In the genomic region with DNA sequence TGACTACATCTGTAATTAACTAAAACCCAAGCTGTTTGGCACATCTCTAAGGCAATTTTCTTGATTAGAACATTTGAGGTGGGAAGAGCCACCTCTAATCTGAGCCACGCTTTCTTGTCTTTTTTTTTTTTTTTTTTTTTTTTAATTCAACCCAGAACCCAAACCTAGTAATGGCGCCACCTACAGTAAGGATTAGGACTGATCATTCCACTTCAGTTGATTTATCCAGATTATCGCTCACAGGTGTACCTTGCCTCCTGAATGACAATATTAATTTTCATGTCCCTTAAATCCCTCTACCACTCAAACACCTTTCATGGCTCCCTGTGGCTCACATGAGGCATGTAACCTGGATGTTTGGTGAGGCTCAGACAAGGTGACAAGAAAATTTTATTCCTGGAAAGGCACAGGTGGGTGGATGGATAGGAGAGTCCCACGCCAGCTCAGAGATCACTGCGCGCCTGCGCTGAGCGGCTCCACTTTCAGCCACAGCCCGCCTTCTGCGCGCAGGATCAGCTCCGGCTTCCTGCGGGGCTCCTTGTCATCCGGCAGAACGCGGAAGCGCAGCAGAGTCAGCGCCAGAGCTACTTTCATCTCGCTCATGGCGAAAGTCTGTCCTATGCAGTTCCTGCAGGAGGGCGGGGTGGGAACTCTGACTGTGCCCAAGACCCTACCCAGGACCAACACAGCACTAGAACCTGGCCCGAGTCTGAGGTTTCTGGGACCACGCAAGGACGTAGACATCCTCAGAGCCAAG, we compare ENCODE assay signal across 9 mouse cellular contexts. TPM values are rescaled to one million over a fixed set of nuclear protein-coding genes. Genes with fewer than 3 reads are reported as not detected.
A peak's percentile ranks its signal among the peaks of the same experiment; 100 is the strongest.
DNase-seq lines count a peak whose midpoint lies in the region; ATAC-seq and TF ChIP-seq lines count a peak whose summit lies in the region.
"Had no signal": no experiment of that assay in that cellular context is flagged by ENCODE, and none has a peak within 500 bp of the region (broad histone marks: within the 10 kb centered on the region; RNA-seq: fewer than 3 reads in every experiment).

No protein-coding gene starts in this region.

- peak overlapping the region; percentile 70 for H3K4me2 ChIP-seq in intestine, postnatal 0 days (replicated peaks; ENCODE audit: low read depth)

- H3K4me3 ChIP-seq in intestine, postnatal 0 days (ENCODE audit: low read depth, low read length) = peak overlapping the region; percentile 46

- H3K9ac ChIP-seq in intestine, postnatal 0 days (ENCODE audit: low read depth, low read length) = peak overlapping the region; percentile 50

- H3K36me3 ChIP-seq in intestine, postnatal 0 days (ENCODE audit: control insufficient read depth, insufficient read depth) = no peaks in the 10 kb centered on the region

- H3K27me3 ChIP-seq in intestine, postnatal 0 days (replicated peaks; ENCODE audit: control insufficient read depth, insufficient read depth, low read length) = no peaks in the 10 kb centered on the region

- WGBS in intestine, postnatal 0 days = 13% methylated on average over 24 of the region's 24 CpGs

- no peaks in the 10 kb centered on the region for H3K9me3 ChIP-seq in intestine, postnatal 0 days (ENCODE audit: control insufficient read depth)

- intact Hi-C loops in left cerebral cortex, postnatal 36 days (cut with DNase I) = no loop called here

- peak; percentile 67 for ATAC-seq in intestine, postnatal 0 days
- peak; percentile 80 for ATAC-seq in megakaryocyte-erythroid progenitor cell, adult 5-6 weeks (replicated peaks; ENCODE audit: low FRiP score, low TSS enrichment, poor library complexity, severe bottlenecking)
- ATAC-seq in monocyte, adult 5-6 weeks (replicated peaks; ENCODE audit: insufficient number of reproducible peaks, low FRiP score, low TSS enrichment, poor library complexity, severe bottlenecking) = no peak

- peak; percentile 49 for TF ChIP-seq CTCF in intestine, postnatal 0 days (IDR thresholded peaks at IDR 0.05; ENCODE audit: low read depth)

- no peak overlapping the region for H3K27ac ChIP-seq in intestine, postnatal 0 days (ENCODE audit: low read depth, low read length)

- no peaks in the 10 kb centered on the region for H3K4me1 ChIP-seq in intestine, postnatal 0 days (replicated peaks; ENCODE audit: control insufficient read depth, insufficient read depth, low read length)

- peak; percentile 66 for DNase-seq in WW6 (ENCODE audit: low read depth, low spot score)
- DNase-seq in cerebellum, postnatal 36 days = peak; percentile 64 to 76
- peak; percentile 94 for DNase-seq in heart, adult 11 months
- peak; percentile 76 to 80 for DNase-seq in left cerebral cortex, postnatal 36 days (ENCODE audit: low spot score in 2 of 2)
- DNase-seq in skeletal muscle tissue, adult 2 months (ENCODE audit: low read depth, low spot score) = peak; percentile 8

RNA-seq across cellular contexts. Expression of a gene that starts 21.1 kb away (rescaled TPM):
- polyA plus RNA-seq in intestine, postnatal 0 days (2015; fragmentation: Nextera tagmentation; extraction: Ambion mirVana) = 2.7 and 4.2 TPM in 2 replicates
- total RNA-seq in left cerebral cortex, postnatal 36 days (2021) = not detected
- total RNA-seq in megakaryocyte-erythroid progenitor cell, adult 5-6 weeks (2014; fragmentation: Nextera tagmentation) = 5.0 TPM in 1 of 2 replicates, not detected in the other
- not detected in 2 replicates for total RNA-seq in megakaryocyte-erythroid progenitor cell, adult 5-6 weeks (2017)
- 153 to 273 TPM (median 260 TPM) in 3 replicates for total RNA-seq in monocyte, adult 5-6 weeks (2017)

RNA-seq across cellular contexts. Expression of a gene that starts 37.5 kb away (rescaled TPM):
- 18.8 and 19.2 TPM in 2 replicates for polyA plus RNA-seq in intestine, postnatal 0 days (2015; fragmentation: Nextera tagmentation; extraction: Ambion mirVana)
- 10 to 100 TPM; 13.5 to 18.7 TPM for total RNA-seq in left cerebral cortex, postnatal 36 days (2021)
- total RNA-seq in megakaryocyte-erythroid progenitor cell, adult 5-6 weeks (2014; fragmentation: Nextera tagmentation) = 36.1 and 51.7 TPM in 2 replicates
- total RNA-seq in megakaryocyte-erythroid progenitor cell, adult 5-6 weeks (2017) = 31.0 and 33.9 TPM in 2 replicates
- 14.6 to 36.2 TPM (median 26.4 TPM) in 3 replicates for total RNA-seq in monocyte, adult 5-6 weeks (2017)

RNA-seq across cellular contexts. Expression of a gene that starts 52.7 kb away (rescaled TPM):
- not detected in 2 replicates for polyA plus RNA-seq in intestine, postnatal 0 days (2015; fragmentation: Nextera tagmentation; extraction: Ambion mirVana)
- not detected for total RNA-seq in left cerebral cortex, postnatal 36 days (2021)
- total RNA-seq in megakaryocyte-erythroid progenitor cell, adult 5-6 weeks (2014; fragmentation: Nextera tagmentation) = not detected in 2 replicates
- not detected in 2 replicates for total RNA-seq in megakaryocyte-erythroid progenitor cell, adult 5-6 weeks (2017)
- not detected in 3 replicates for total RNA-seq in monocyte, adult 5-6 weeks (2017)
- total RNA-seq: gastrocnemius, postnatal 4 days had no signal

Comparison
In these comparisons a context has a peak if more than half of its experiments do, and no peak if none do; other contexts are left out.
1. DNase-seq: peak in every context shown above with its lines; median percentile 94 in heart, adult 11 months; 78 in left cerebral cortex, postnatal 36 days; 70 in cerebellum, postnatal 36 days; 66 in WW6; 8 in skeletal muscle tissue, adult 2 months.
2. RNA of a gene that starts 21.1 kb away (total RNA-seq): 153 to 273 TPM in monocyte, adult 5-6 weeks; 5.0 TPM in megakaryocyte-erythroid progenitor cell, adult 5-6 weeks and not detected in left cerebral cortex, postnatal 36 days; every median in the first group is over 10 times any median in the second.